Mouse (Mus musculus) 3134 (cell line): ENCODE results near the gene Usp3.

Experiments
- DNase-seq: peaks from one replicate; pipeline ENCODE4 v3.0.0-alpha.2; 2011; ENCODE audit warnings: low spot score; ENCODE audit not compliant: insufficient read length; ENCODE audit errors: extremely low read depth

The Usp3 gene

DNA sequence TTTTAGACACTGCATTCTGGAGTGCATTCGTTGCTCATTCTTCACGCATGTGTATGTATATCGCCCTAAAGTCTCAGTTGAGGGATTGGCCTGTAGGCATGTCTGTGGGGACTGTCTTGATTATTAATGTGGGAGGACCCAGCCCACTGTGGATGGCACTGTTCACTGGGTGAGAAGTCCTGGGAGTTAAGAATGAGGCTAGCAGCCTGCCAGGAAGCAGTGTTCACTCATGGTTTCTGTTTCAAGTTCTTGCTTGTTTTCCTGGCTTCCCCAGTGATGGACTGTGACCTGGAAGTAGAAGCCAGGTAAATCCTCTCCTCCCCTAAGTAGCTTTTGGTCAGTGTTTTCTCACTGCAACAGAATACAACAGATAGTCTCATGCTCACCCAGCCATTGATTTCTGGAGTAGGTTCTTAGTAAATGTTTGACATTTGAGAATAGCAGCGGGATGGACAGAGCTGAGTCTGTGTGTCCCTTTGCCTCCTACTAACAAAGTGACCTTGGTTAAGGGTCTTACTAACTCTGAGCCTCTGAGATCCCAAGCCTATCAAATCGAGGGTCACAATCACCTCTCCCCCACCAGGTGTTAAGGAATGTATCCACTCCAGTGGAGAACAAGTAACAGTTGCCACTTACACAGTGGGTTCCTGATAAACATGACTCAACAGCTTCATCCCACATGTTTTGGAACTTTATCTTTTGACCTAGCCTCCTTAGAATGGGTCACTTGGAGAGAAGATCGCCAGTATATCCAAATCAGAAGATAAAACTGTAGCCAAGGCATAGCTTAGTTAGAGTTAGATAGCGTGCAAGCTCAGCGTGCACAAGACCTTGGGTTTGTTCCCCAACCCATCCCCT is 11.6 kb upstream of the Usp3 start:
- DNase-seq: no peak

DNA sequence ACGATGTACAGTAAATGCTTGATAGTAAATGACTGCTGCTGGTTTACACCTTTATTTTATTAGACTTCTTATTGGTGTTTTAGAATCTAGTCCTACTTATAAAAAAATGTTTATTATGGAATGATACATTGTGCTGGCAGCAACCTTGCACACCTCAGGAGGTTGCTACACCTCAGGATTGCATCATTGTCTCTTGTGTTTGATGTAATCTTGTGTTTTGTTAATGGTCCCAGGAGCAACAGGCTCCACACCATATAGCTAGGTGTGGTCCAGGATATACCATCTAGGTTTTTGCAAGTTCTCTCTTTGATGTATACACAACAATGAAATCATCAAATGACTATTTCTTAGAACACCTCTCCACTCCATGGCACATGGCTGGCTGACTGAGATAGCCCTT is 11.0 kb upstream of the Usp3 start:
- DNase-seq: no peak

DNA sequence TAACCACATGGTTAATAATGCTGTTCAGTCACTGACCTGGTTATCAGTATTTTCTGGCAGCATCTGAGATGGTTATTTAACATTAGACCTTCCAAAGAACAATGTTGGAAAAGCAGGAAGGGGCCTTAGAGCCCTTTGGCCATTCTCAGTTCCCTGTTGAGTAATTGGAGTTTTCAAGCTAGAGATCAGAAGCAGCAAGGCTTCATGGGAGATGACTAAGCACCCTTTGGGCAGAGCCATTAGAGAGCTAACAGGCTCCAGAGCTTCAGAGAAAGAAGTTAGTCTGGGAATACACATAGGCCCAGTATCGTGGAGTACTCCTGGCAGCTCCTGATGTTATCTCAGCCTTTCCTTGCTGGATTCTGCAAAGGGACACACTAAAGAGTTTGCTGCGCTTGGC is 8.1 kb upstream of the Usp3 start:
- no peak for DNase-seq

DNA sequence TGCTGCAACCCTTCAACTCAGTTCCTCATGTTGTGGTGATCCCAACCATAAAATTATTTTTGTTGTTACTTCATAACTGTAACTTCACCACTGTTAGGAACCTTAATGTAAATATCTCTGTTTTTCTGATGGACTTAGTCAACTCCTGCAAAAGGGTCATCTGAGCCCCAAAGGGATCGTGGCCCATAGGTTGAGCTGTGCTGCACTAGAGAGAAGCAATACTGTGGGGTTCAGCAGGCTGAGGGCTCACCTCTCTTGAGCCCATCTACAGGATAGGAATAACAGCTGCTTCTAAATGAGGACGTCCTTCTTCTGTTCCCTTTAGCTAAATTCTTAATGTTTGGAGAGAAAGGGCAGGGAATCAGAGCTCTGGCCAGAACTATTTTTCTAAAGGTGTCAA is 7.6 kb upstream of the Usp3 start:
- no peak for DNase-seq

DNA sequence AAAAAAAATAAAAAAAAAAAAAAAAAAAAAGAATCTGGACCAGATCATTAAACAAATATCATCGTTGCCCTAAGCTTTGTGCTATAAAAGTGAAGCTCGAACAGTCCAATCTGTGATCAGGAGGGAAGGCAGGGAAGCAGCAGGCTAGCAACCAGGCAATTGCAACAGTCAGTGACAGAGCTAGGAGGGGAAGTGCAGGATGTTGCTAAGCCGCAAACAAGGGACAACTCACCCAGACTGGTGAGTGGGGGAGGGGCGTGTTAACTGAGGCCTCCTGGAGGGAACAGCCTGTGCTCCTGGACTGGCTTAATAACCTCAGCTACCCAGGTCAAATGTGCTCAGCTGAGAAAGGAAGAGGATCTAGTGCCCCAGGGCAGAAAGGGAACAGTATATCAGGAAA is 6.6 kb upstream of the Usp3 start:
- peak; percentile 52 for DNase-seq

DNA sequence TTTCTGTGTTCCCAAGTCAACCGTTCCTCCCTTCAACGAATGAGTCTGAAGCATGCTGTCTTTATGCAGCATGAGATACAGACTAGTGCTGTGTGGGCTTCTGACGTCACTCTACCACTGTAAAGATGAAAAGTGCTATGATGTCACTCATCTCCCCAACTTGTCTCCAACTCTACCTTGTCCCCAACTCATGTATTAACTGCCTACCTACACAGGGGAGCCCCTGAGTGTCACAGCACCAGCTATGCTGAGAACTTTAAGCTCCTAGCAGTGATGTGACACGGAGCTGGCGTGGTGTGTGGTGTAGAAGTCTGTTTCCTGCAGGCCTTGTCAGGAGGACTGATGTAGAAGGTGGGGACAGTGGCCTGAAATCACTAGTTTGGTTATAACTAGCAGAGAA is 5.7 kb upstream of the Usp3 start:
- DNase-seq: no peak

DNA sequence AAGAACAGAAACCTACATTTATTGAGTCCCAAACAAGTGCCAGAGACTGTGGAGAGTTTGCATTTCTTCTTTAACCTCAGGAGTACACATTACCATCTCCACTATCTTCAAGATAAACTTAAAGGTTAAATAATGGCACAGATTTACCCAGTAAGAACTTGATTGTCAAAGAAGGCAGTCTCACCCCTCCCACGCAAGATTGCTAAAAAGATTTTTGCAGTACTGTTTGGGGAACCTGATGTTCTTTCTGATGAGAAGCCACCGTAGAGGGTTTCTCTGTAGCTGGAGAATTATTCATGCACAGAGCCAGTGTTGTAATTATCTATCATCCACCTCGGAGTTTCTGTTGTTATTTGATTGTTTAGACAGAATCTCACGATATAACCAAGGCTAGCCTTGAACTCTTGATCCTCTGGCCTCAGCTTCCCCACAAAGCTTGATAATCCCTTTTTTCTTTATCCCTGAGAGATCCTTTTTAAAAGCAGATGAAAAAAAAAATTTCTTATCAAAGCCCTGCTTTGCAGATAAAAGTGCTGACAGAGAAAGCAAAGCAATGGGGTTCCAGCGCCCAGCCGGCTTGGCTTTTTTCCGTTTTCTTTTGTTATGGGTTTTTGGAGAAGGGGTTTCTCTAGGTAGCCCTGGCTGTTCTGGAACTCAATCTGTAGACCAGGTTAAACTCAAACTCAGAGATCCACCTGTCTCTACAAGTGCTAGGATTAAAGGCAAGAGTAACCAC is 4.7 kb upstream of the Usp3 start:
- DNase-seq: no peak

DNA sequence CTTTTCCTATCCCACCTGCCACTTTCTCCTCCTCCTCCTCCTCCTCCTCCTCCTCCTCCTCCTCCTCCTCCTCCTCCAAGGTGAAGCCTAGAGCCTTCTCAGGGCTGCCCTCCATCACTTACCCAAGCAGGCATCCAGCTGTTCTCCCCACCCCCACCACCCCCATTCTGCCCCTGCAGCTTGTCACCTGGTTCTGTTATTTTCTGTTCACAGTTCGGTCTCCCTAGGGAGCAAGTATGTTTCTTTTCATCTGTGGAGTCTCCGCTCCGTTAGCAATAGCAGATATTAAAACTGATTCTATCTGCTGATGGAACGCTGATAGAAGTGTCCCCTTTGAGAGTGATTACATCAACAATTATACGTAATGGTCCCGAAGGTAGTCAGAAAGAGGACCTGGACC is 4.1 kb upstream of the Usp3 start:
- DNase-seq: no peak

DNA sequence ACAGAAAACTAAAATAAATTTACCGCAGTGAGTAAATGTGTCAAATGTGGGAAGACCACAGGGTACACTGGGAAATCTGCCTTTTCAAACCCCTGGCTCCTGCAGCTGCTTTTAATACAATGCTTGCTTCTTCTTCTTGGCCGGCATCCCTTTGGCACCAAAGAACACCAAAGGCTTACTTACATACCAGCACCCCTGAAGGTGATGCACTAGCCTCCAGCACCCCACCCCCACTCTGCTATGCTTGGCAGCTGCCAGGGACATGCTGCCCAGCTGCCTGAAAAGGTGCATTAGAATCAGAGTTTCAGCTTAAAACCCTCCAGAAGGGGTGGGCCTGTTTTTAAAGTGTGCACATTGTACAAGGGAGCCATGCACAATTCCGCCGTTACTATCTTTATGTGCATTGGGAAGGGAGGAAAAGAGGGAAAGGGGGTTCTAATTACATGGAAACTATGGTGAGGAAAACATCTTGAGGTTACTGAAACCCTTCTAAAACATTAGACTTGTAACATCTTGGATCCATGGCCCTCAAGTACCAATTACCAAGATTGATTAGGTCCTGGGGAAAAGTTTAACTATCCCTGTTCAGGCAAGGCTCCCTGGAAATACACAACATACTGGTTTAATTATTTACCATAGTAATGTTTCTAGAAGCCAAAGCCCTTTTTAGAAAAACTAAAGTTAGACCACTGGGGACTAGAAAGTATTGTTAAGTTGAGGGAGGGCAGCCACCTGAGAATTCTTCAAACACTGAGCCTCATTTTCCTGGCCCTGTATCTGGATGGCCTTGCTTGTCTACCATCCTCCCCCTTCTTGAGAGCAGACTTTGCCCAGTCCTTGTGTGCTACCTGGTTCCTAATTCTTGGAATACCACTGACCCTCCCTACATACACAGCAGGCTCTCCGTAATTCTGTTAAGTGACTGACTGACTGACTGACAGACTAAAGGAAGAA is 3.1 kb upstream of the Usp3 start:
- DNase-seq: no peak

DNA sequence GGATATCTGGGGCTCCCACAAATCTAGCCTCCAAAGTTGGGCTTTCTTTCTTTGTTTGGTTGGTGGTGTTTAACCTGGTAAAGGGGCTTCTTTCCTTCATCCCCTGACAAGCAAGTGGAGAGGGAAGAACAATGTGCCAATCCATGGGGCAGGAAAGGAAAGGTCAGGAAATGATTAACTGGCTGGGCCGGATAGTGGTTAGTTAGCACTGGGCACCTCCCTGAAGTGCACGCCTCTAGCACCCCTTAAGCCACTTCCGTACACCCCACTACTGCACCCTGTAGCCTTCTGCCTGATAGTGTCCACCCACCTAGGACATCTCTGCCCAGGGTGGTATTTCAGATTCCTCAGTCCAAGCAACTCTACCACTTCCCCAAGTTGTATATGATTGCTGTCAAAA is 1.1 kb upstream of the Usp3 start:
- no peak for DNase-seq

DNA sequence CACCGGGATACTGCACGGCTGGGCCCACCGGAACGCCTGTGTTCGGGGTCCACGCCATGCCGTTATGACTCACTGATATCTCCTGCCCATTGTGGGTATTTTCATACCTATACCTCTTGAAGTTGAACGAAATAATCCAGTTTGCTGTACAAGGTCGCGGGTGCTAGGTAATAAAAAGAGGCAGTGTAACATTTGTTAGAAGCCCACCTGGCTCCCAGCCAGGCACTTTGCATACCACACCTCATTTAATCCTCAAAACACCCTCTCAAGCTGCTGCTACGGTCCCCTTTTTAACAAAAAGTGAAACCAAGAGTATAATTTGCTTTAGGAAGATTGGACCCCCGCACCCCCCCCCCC is 649 bp upstream of the Usp3 start:
- DNase-seq: no peak

DNA sequence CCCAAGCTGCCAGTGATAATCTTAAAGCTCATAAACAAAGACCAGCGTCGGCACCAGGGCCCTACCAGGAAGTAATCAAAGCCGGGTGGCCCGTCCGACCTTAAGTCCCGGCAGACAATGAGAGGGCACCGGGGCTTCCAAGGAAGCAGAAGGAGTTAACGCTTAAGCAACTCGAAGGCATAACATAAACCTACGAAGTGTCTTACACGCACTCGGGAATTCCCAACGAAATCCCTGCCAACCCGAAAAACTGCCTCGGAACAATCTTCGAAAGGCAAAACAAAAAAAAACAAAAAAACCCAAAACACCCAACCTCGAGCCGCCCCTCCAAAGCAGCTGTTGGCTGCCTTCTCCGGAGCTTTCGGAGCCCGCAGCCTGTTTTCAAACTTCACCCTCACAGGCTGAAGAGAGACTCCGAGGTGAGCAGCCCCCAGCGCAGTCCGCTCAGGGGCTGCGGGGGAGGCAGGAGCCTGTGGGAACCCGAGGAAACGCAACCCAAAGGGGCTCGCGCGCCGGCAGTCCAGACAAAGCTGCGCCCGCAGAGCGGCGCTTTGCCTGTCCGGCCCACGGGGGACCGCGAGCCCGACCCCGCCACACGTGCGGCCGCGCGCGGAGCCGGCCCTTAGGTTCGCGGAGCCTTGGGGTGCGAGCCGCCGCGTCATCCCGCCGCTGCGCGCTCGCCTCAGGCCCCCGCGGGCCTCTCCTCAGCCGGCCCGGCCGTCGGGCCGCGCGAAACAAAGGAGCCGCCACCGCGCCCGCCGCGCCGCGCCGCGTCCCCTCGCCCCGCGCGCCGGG is 894 bp downstream of the Usp3 start:
- DNase-seq: peak; percentile 62

DNA sequence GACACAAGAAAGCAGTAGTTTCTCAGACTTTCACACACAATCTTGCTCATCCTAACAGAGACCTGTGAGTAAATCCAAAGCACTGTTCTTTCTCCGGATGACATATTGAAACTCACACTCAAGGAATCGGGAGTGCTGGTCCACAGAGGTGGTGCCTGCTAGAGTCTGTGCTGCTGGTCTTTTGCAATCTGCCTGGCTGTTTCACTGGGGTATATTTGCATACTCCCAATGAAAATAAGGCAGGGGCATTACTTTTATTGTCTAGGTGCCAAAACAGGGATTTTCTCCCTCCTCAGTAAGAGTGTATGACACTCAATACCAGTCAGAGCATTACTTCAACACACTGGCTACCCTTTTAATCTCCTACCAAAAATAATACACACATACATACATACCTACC is 2.9 kb downstream of the Usp3 start:
- DNase-seq: no peak

DNA sequence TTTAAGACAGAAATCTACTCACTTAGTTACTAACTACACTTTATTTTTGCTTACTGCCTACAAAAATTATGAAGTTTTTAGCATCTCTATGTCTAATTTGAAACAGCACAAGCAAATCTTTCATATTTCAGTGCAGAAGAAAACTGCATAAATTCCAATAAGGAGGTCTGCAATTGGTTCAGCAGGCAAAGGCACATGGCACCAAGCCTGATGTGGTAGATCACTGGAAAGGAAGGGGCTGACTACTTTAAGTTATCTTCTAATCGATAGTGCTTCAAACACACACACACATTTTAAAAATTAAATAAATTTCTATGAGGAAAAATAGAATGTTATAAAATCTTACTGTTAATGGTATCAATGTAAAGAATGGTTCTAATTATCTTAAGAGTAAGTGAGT is 5.9 kb downstream of the Usp3 start:
- DNase-seq: no peak

DNA sequence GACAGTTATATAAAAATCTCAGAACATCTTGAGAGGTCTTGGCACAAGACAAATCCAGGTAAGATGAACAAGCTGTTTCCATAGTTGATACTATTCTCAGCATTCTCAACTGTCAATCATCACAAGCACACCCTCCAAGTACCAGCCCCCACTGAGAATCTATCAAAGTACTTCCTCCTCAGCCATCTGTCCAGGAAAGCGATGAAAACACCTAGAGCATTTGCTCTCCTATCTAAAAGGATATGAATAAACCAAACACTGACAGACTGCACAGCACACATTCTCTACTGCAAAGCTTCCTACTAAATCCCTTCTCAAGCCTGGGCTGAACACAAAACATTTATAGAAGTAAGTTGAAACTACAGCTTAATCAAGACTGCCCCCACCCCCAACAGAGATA is 6.4 kb downstream of the Usp3 start:
- no peak for DNase-seq

DNA sequence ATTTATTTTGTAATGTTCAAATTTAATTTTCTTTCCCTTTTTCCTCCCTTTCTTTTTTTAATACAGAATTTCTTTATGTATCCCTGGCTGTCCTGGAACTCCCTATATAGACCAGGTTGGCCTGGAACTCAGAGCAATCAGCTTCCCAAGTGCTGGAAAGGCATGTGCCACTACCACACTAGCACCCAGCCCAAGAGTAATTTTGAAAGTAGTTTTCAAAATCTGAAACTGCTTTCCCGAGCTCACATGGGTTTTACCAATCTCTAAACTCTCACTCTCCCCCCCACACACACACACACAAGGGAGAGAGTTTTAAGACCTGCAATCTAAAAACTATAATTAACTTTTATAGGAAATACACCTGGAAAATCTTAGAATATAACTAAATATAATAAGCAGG is 7.8 kb downstream of the Usp3 start:
- DNase-seq: no peak

DNA sequence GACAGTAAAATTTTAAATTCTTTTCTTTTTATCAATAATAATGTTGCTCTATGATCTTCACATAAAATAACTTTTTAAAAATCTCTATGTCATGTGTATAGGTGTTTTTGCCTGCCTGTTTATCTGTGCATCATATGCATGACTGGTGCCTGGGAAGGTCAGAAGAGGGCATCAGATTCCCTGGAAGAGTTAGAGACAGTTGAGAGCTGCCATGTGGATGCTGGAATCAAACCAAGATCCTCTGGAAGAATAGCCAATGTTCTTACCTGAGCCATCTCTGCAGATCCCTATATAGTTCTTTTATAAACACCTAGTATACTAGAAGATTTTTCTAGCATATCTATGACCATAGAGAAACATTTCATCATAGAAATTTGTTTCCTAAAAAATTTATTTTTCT is 8.8 kb downstream of the Usp3 start:
- no peak for DNase-seq

DNA sequence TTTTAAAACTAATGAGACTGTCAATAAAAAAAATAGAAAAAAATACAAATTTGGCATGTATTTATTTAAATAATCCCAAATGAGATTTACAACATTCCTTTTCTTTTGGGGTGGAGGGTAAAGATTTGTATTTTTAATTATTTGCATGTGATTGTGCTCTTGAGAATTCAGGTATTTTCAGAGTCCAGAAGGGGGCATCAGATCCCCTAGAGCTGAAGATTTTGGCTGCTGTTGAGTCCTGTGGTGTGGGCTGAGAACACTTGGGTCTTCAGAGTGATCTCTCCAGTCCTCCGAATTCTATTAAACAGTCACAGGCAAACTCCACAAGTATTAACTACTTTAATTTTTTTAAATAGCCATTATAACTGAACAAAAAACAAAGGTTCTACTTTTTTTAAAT is 9.7 kb downstream of the Usp3 start:
- no peak for DNase-seq

DNA sequence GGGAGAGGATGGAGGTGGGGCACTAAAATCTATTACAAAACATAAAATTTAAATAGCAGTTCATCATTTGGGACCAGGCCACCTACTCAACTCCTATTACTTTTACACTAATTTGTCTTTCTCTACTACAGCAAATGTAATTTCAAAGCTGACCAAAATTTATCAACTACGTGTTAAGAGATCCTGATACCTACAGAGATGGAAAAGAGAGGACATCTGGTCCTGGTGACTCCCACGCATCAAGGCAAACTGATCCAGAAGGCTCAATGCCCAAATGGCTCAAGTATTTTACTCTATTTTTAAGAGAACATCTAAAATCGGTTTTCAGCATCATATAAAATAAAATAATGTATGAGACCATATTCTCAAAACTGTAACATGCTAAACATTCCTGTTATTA is 11.2 kb downstream of the Usp3 start:
- no peak for DNase-seq

DNA sequence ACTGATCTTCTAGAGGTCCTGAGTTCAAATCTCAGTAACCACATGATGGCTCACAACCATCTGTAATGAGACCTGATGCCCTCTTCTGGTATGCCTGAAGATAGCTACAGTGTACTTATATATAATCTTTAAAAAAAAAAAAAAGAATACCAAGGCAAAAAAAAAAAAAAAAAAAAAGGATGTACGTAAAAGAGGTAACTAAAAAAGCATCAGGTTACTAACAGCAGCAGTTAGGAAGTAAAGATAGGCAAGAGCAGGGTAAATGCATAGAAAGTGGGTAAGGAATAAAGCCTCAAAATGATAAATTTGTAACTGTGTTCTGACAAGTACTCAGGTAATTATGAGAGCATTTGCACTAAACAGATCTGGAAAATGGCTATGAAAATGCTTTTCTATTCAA is 12.2 kb downstream of the Usp3 start:
- no peak for DNase-seq

DNA sequence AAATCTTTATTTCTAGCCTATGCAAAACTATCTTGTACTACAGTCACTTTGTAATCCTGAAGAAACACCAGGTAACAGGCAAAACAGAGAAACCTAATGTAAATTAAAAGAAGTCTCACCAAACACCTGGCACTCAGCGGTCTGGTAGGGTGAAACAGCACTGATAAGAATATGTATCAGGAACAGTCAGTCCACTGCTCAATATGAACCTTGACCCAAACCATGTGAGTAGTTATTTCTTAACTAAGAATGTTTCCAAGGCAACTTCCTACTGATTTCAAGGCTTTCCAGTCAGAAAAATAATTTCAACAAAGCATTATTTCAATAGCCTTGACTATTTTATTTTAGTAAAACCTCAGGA is 17.1 kb downstream of the Usp3 start:
- DNase-seq: no peak
